ENCODE assay signal across 17 mouse cellular contexts in genomic region chr3:157847338-157848284, GRCm38 (mm10).
A peak's percentile ranks its signal among the peaks of the same experiment; 100 is the strongest.
DNase-seq lines count a peak whose midpoint lies in the region; ATAC-seq and TF ChIP-seq lines count a peak whose summit lies in the region.
"Had no signal": no experiment of that assay in that cellular context is flagged by ENCODE, and none has a peak within 500 bp of the region (broad histone marks: within the 10 kb centered on the region; RNA-seq: fewer than 3 reads in every experiment).

No protein-coding gene starts in this region.

- H3K27me3 ChIP-seq in heart, embryonic 10.5 days (ENCODE audit: insufficient read depth, poor library complexity, severe bottlenecking), result no peaks in the 10 kb centered on the region
- H3K27me3 ChIP-seq in hindbrain, postnatal 0 days (ENCODE audit: insufficient read depth, low read length), result no peaks in the 10 kb centered on the region
- H3K27me3 ChIP-seq in hindbrain, embryonic 10.5 days (ENCODE audit: insufficient read depth, poor library complexity, severe bottlenecking), result no peaks in the 10 kb centered on the region
- H3K27me3 ChIP-seq in stomach, embryonic 15.5 days (replicated peaks), result no peaks in the 10 kb centered on the region
- no peaks in the 10 kb centered on the region for H3K27me3 ChIP-seq in kidney, adult 2 months (replicated peaks; ENCODE audit: control insufficient read depth, insufficient read depth, low read length)
- H3K27me3 ChIP-seq: embryonic facial prominence, embryonic 12.5 days; kidney, embryonic 15.5 days; lung, embryonic 15.5 days; megakaryocyte, embryonic 14.5 days had no signal

- no peak for DNase-seq in heart, embryonic 10.5 days (ENCODE audit: low spot score)
- DNase-seq in heart, postnatal 36 days, result no peak
- peak; percentile 34 for DNase-seq in hindbrain, postnatal 0 days (ENCODE audit: low spot score)
- no peak for DNase-seq in hindbrain, embryonic 10.5 days (ENCODE audit: low spot score)
- no peak for DNase-seq in kidney, adult 2 months
- DNase-seq: cerebellum, postnatal 36 days; right cerebral cortex, postnatal 14 days; thymus, postnatal 14 days had no signal

- intact Hi-C loops in heart, postnatal 36 days (cut with DNase I), result no loop called here

- no peak overlapping the region for H3K4me2 ChIP-seq in hindbrain, postnatal 0 days (ENCODE audit: low read depth, low read length)
- no peak overlapping the region for H3K4me2 ChIP-seq in stomach, embryonic 15.5 days
- H3K4me2 ChIP-seq: embryonic facial prominence, embryonic 12.5 days; kidney, embryonic 15.5 days; lung, embryonic 15.5 days had no signal

- H3K4me1 ChIP-seq in heart, embryonic 10.5 days, result peaks cover 15% of the 10 kb centered on the region; the same call in 1 of the 2 replicates
- no peaks in the 10 kb centered on the region for H3K4me1 ChIP-seq in hindbrain, postnatal 0 days (ENCODE audit: insufficient read depth, low read length)
- H3K4me1 ChIP-seq in hindbrain, embryonic 10.5 days (replicated peaks), result peaks cover 9% of the 10 kb centered on the region
- H3K4me1 ChIP-seq in bone marrow macrophage, adult 2 months (ENCODE audit: control insufficient read depth, insufficient read depth, low read length), result peaks cover 22% of the 10 kb centered on the region
- no peaks in the 10 kb centered on the region for H3K4me1 ChIP-seq in stomach, embryonic 15.5 days
- no peaks in the 10 kb centered on the region for H3K4me1 ChIP-seq in kidney, adult 2 months (ENCODE audit: control insufficient read depth, insufficient read depth, low read length)
- H3K4me1 ChIP-seq: embryonic facial prominence, embryonic 12.5 days; kidney, embryonic 15.5 days; lung, embryonic 15.5 days; megakaryocyte, embryonic 14.5 days had no signal

- H3K4me3 ChIP-seq in heart, embryonic 10.5 days, result no peak overlapping the region
- H3K4me3 ChIP-seq in hindbrain, postnatal 0 days (ENCODE audit: low read length), result no peak overlapping the region
- H3K4me3 ChIP-seq in hindbrain, embryonic 10.5 days, result no peak overlapping the region
- no peak overlapping the region for H3K4me3 ChIP-seq in bone marrow macrophage, adult 2 months (ENCODE audit: insufficient read depth, low read length)
- H3K4me3 ChIP-seq in stomach, embryonic 15.5 days (replicated peaks), result no peak overlapping the region
- H3K4me3 ChIP-seq in kidney, adult 2 months (ENCODE audit: insufficient read depth, low read depth, low read length), result no peak overlapping the region
- H3K4me3 ChIP-seq: embryonic facial prominence, embryonic 12.5 days; kidney, embryonic 15.5 days; lung, embryonic 15.5 days; megakaryocyte, embryonic 14.5 days; myocyte had no signal

- H3K36me3 ChIP-seq in heart, embryonic 10.5 days, result no peaks in the 10 kb centered on the region
- H3K36me3 ChIP-seq in hindbrain, postnatal 0 days (ENCODE audit: insufficient read depth, low read length), result no peaks in the 10 kb centered on the region
- no peaks in the 10 kb centered on the region for H3K36me3 ChIP-seq in hindbrain, embryonic 10.5 days
- H3K36me3 ChIP-seq in stomach, embryonic 15.5 days, result no peaks in the 10 kb centered on the region
- no peaks in the 10 kb centered on the region for H3K36me3 ChIP-seq in kidney, adult 2 months (ENCODE audit: control insufficient read depth, insufficient read depth, low read length)
- H3K36me3 ChIP-seq: embryonic facial prominence, embryonic 12.5 days; kidney, embryonic 15.5 days; lung, embryonic 15.5 days had no signal

- peak; percentile 66; the same call in 1 of the 2 replicates for ATAC-seq in hindbrain, postnatal 0 days
- ATAC-seq in stomach, embryonic 15.5 days (ENCODE audit: insufficient read depth, low FRiP score, low read depth), result peak; percentile 59
- no peak for ATAC-seq in granulocyte monocyte progenitor cell, adult 5-6 weeks (replicated peaks; ENCODE audit: poor library complexity, severe bottlenecking)
- ATAC-seq: forebrain, embryonic 14.5 days had no signal

- H3K9ac ChIP-seq in hindbrain, postnatal 0 days (replicated peaks; ENCODE audit: low read length), result no peak overlapping the region
- no peak overlapping the region for H3K9ac ChIP-seq in stomach, embryonic 15.5 days
- H3K9ac ChIP-seq: embryonic facial prominence, embryonic 12.5 days; kidney, embryonic 15.5 days; lung, embryonic 15.5 days had no signal

- H3K27ac ChIP-seq in heart, embryonic 10.5 days, result peak overlapping the region; percentile 83
- H3K27ac ChIP-seq in hindbrain, postnatal 0 days, result no peak overlapping the region
- no peak overlapping the region for H3K27ac ChIP-seq in hindbrain, embryonic 10.5 days
- H3K27ac ChIP-seq in bone marrow macrophage, adult 2 months (ENCODE audit: insufficient read depth, low read depth, low read length), result peak overlapping the region; percentile 51
- H3K27ac ChIP-seq in stomach, embryonic 15.5 days, result no peak overlapping the region
- no peak overlapping the region for H3K27ac ChIP-seq in kidney, adult 2 months (ENCODE audit: insufficient read depth, low read depth, low read length)
- H3K27ac ChIP-seq: embryonic facial prominence, embryonic 12.5 days; kidney, embryonic 15.5 days; lung, embryonic 15.5 days had no signal

- no peaks in the 10 kb centered on the region for H3K9me3 ChIP-seq in heart, embryonic 10.5 days
- no peaks in the 10 kb centered on the region for H3K9me3 ChIP-seq in hindbrain, postnatal 0 days (ENCODE audit: low read length)
- no peaks in the 10 kb centered on the region for H3K9me3 ChIP-seq in hindbrain, embryonic 10.5 days
- no peaks in the 10 kb centered on the region for H3K9me3 ChIP-seq in stomach, embryonic 15.5 days
- H3K9me3 ChIP-seq: embryonic facial prominence, embryonic 12.5 days; kidney, embryonic 15.5 days; lung, embryonic 15.5 days; megakaryocyte, embryonic 14.5 days had no signal

- 25% methylated on average over 7 of the region's 7 CpGs for WGBS in heart, embryonic 10.5 days
- 67% methylated on average over 7 of the region's 7 CpGs for WGBS in hindbrain, postnatal 0 days
- WGBS in hindbrain, embryonic 10.5 days, result 90% methylated on average over 7 of the region's 7 CpGs
- WGBS in stomach, embryonic 15.5 days, result 31% methylated on average over 7 of the region's 7 CpGs
- 61% methylated on average over 7 of the region's 7 CpGs for WGBS in kidney, adult 2 months

- TF ChIP-seq CTCF in hindbrain, postnatal 0 days (IDR thresholded peaks at IDR 0.05; ENCODE audit: low read depth), result no peak
- no peak for TF ChIP-seq CTCF in bone marrow macrophage, adult 2 months (IDR thresholded peaks at IDR 0.05; ENCODE audit: low read depth, low read length)
- no peak for TF ChIP-seq CTCF in kidney, adult 2 months (conservative IDR thresholded peaks at IDR 0.05; ENCODE audit: insufficient read depth, insufficient read length, low read depth, low read length)

- no peak for TF ChIP-seq POLR2A in bone marrow macrophage, adult 2 months (IDR thresholded peaks at IDR 0.05; ENCODE audit: borderline replicate concordance, low read depth, low read length)
- TF ChIP-seq POLR2A in kidney, adult 2 months (IDR thresholded peaks at IDR 0.05; ENCODE audit: low read depth, low read length), result no peak

Comparison
In these comparisons a context has a peak if more than half of its experiments do, and no peak if none do; other contexts are left out.
1. H3K27ac ChIP-seq: peak in heart, embryonic 10.5 days (single experiment) and bone marrow macrophage, adult 2 months (single experiment); none in hindbrain, postnatal 0 days (single experiment), hindbrain, embryonic 10.5 days (single experiment), stomach, embryonic 15.5 days (single experiment) and kidney, adult 2 months (single experiment).